Mouse (Mus musculus): Measurements from ENCODE around the gene Myo1h.

DNA sequence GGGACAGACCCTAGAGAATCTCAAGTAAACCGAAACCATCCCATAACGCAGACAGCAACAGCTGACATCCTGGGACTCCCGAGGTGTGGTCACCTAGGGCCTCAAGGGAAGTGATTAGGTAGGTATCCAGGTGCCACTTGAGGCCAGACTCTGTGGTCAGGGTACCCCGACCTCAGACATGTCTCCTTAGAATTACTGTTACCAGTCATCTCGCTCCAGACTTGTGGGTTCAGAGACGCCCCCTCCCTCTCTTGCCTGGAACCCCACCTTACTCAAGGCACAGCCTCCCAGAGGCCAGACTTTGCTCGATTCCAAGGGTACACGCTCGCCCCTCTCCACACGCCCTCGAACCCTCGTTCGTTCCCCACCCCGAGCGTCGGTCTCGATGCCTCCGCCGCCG, 90.8 kb downstream of the Myo1h start:
- TF ChIP-seq CTCF (IDR thresholded peaks at IDR 0.05; ENCODE audit: low read depth) (no peak), EP300 (IDR thresholded peaks at IDR 0.05; ENCODE audit: low read depth) (no peak)
